Mouse (Mus musculus) left cerebral cortex, adult 2 months (tissue): ENCODE measurements around the gene Rap1gap. TPM values are rescaled to one million over a fixed set of nuclear protein-coding genes. Genes with fewer than 3 reads are reported as not detected.

Source experiments
- DNase-seq, 2 experiments: peaks; one replicate each; pipeline ENCODE4 v3.0.0; 2021 to 2022; ENCODE audit warnings: low spot score in 2 of 2, mixed read lengths in 1 of 2; ENCODE audit errors: extremely low spot score in 1 of 2
- H3K27ac ChIP-seq: fragments of 200-600 bp; 2 replicates; pipeline ENCODE4 v1.8.1; 2022
- H3K4me3 ChIP-seq: fragments of 200-600 bp; 2 replicates; pipeline ENCODE4 v1.8.1; 2022
- CTCF ChIP-seq: fragments of 200-600 bp; IDR thresholded peaks from 2 replicates; pipeline ENCODE4 v1.8.1; 2022; ENCODE audit warnings: antibody characterized with exemption, mild to moderate bottlenecking, moderate library complexity
- intact Hi-C: fragments of 180-260 bp; cut with DNase I; formaldehyde crosslinking; loops from one replicate; pipeline ENCODE4 v1.15.1; 2025
- total RNA-seq, 2 experiments: library from RNA; stranded (reverse); gene quantifications; 2 replicates each; pipeline ENCODE4 v1.2.3; 2021

Rap1gap gene
- total RNA-seq, 2 experiments from 2014 or later: 267 to 315 TPM

GRCm38 (mm10) chr4:137698076-137698985 is 33.8 kb downstream of the Rap1gap start:
- TF ChIP-seq CTCF: no peak
- DNase-seq: no peak
- intact Hi-C loops: no loop called here
- Histone ChIP-seq H3K27ac (peak overlapping the region; percentile 53), H3K4me3 (no peak overlapping the region)

- Histone ChIP-seq H3K4me3 (no peak overlapping the region), H3K27ac (peak overlapping the region; percentile 53; the same call in 1 of the 2 replicates)
- no peak for DNase-seq
- intact Hi-C loops: no loop called here
- no peak for TF ChIP-seq CTCF
Observed at GRCm38 (mm10) chr4:137699264-137700211, 35.0 kb downstream of the Rap1gap start.

GRCm38 (mm10) chr4:137700960-137701359 is 36.4 kb downstream of the Rap1gap start:
- intact Hi-C loops: no loop called here
- no peak for TF ChIP-seq CTCF
- Histone ChIP-seq H3K4me3 (no peak overlapping the region), H3K27ac (no peak overlapping the region)
- DNase-seq: no peak

- intact Hi-C loops: no loop called here
- DNase-seq: no peak
- TF ChIP-seq CTCF: no peak
- H3K27ac ChIP-seq: no peak overlapping the region
- no peak overlapping the region for H3K4me3 ChIP-seq
Observed at GRCm38 (mm10) chr4:137703077-137703476, 38.6 kb downstream of the Rap1gap start.

- H3K4me3 ChIP-seq: no peak overlapping the region
- DNase-seq: no peak
- no peak for TF ChIP-seq CTCF
- no peak overlapping the region for H3K27ac ChIP-seq
- intact Hi-C loops: no loop called here
Observed at GRCm38 (mm10) chr4:137704561-137704960, 40.0 kb downstream of the Rap1gap start.

- Histone ChIP-seq H3K4me3 (no peak overlapping the region), H3K27ac (no peak overlapping the region)
- DNase-seq: no peak
- TF ChIP-seq CTCF: no peak
- intact Hi-C loops: no loop called here
Observed at GRCm38 (mm10) chr4:137705379-137705778, 40.9 kb downstream of the Rap1gap start.

GRCm38 (mm10) chr4:137706510-137706909 is 42.0 kb downstream of the Rap1gap start:
- Histone ChIP-seq H3K27ac (no peak overlapping the region), H3K4me3 (no peak overlapping the region)
- intact Hi-C loops: no loop called here
- DNase-seq: no peak
- TF ChIP-seq CTCF: no peak

GRCm38 (mm10) chr4:137707216-137707990 is 42.9 kb downstream of the Rap1gap start:
- peak; percentile 64 to 78 for DNase-seq
- Histone ChIP-seq H3K27ac (no peak overlapping the region), H3K4me3 (peak overlapping the region; percentile 27)
- intact Hi-C loops: loop anchor here (1.0 kb wide), 1 partner anchor 71 kb away; no protein-coding TSS in a partner anchor
- no peak for TF ChIP-seq CTCF

GRCm38 (mm10) chr4:137712963-137713362 is 48.4 kb downstream of the Rap1gap start:
- no peak overlapping the region for H3K27ac ChIP-seq
- no peak for TF ChIP-seq CTCF
- no peak overlapping the region for H3K4me3 ChIP-seq
- DNase-seq: no peak
- intact Hi-C loops: no loop called here

- intact Hi-C loops: no loop called here
- peak; percentile 43 for TF ChIP-seq CTCF
- DNase-seq: no peak
- no peak overlapping the region for H3K4me3 ChIP-seq
- H3K27ac ChIP-seq: no peak overlapping the region
Observed at GRCm38 (mm10) chr4:137714020-137714624, 49.6 kb downstream of the Rap1gap start.

GRCm38 (mm10) chr4:137717005-137717404 is 52.5 kb downstream of the Rap1gap start:
- no peak overlapping the region for H3K4me3 ChIP-seq
- H3K27ac ChIP-seq: no peak overlapping the region
- intact Hi-C loops: no loop called here
- no peak for TF ChIP-seq CTCF
- no peak for DNase-seq
